Mouse (Mus musculus): Measurements from ENCODE around the gene Mrpl1.

The Mrpl1 gene

GRCm38 (mm10) chr5:96311677-96312076, 102.4 kb downstream of the Mrpl1 start:
- no peak for DNase-seq
